Mouse (Mus musculus) gastrocnemius, postnatal 10 days (tissue): ENCODE measurements at regions not wholly inside any gene's neighbourhood (a gene's known extent, or its start where the extent isn't known, plus 50 kb on each side); places are given as distances from the start of the nearest gene placed in this dataset.

Source experiments
- DNase-seq: peaks from one replicate; pipeline ENCODE4 v3.0.0; 2021; ENCODE audit warnings: mixed read lengths

DNA sequence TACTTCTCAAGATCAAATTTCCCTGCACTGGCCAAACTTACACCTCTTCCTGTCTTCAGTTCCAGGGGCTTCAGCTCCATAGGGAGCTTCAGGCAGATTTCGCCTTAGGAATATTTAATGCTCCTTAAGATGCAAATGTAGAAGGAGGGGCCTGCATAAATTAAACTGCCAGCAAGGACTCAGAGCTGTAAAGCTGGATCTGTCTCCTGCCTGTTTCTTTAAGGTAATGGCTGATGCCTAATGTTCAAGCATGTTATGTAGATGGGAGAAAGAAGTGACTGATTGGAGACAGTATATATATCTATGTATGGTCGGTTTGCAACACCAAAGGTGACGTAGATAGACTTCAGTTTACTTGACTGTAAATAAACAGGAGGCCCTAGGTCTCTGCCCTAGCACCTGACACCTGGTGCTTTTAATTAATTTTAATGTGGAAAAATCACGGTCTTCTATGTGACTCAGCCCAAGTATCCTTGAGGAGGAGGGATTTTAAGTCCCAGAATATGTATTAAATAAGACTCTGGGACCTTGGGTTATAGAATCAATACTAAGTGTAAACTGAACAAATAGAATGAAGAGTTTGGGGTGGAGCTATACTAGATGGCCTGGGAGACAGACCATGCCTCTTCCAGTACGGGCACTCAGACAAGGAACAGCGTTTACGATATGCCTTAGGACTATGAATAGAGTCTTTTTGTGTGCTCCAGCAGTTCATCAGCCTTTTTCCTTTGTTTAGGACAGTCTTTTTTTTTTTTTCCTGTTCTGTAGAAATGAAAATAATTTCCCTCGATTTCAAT is 651.7 kb upstream of the Lmcd1 start:
- DNase-seq = no peak

DNA sequence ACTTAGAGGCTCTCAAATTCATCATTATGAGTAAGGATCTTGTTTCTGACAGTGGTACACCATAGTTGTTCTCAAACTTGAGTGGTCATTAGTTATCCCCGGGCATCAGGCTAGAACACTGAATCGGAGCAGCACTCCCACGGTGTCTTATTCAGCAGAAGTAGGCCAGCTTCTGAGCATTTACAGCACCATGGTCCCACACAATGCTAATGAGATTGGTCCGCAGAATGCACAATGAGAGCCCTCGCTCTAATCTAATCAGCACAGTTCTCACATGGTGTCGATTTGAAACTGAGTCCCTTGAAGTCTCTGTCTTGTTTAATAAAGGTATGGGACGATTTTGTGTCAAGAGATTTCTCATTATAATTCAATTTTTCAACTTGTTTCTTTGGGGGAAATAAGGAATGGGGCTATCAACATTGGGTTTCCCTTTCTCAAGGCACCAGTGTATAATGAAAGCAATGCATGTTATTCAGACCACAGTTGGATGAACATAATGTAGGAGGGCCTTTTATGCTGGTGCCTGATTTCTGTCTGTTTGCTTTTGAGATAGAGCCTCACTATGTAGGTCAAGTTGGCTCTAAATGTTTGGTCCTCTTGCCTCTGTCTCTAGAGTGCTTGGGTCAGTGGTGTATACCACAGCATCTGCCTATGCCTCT is 650.9 kb upstream of the Lmcd1 start:
- no peak for DNase-seq

DNA sequence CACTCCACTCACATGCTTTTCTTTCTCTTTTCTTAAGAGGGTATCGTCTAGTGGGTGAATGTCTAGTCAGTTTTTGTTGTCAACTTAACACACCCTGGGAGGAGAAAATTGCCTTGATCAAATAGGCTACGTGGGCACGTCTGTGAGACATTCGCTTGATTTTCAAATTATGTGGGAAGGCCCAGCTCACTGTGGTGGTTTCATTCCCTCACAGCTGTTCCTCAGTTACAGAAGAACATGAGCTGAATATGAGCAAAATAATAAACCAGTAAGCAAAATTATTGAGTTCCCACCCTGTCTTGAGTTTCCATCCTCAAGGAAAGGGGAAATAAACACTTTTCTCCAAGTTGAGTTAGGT is 650.4 kb upstream of the Lmcd1 start:
- no peak for DNase-seq

DNA sequence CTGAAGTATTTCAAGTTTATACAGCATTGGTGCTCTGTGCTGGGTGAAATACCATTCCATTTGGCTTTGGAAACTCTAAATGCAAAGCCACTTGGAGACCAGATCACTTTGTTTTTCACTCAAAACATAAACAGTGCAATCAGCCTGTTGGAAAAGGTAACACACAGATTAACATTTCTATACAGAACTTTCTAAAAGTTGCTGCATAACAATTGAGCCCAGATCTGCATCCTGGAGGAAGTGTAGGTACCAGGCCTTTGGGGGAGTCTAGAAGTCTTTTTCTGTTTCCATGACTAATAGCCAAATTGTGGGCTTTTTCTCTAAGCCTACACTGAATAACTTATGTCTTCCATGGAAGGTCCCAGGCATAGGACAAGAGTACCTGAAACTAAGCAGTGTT is 648.1 kb upstream of the Lmcd1 start:
- no peak for DNase-seq

DNA sequence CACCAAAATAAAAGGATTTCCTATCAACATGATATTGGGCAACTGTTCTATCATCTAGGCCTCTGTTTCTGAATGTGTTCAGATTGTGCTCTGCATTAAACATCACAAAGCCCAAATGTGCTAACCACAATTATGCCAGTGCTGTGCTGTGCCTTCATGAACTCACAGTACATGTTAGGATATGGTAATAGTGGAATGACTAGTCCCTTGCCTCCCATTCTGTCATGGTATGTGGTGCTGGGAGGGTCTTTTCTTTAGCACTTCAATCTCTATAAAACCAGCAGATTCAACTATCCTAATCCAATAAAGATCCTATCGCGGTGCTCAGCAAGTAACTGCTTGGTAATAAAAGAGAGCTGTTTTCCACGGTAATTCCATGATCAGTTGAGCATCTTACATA is 620.8 kb upstream of the Lmcd1 start:
- DNase-seq = no peak

DNA sequence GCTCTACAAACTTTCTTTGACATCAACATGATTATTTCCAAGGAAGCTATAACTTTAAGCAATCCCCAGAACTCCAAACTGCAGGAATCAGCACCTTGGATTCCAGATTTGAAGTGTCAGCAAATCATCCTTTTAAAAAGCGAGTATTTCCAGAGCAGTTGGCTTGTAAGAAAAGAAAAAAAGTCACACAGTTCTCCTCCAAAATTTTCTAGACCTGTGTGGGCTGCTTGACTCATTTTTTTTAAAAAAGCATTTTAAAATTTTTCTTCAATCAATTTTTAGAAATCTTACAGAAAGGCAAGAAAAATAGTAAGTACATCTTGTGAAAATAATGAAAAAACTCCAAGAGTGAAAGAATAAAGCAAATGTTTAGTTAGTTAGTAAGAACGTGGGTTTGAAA is 613.6 kb upstream of the Lmcd1 start:
- no peak for DNase-seq

DNA sequence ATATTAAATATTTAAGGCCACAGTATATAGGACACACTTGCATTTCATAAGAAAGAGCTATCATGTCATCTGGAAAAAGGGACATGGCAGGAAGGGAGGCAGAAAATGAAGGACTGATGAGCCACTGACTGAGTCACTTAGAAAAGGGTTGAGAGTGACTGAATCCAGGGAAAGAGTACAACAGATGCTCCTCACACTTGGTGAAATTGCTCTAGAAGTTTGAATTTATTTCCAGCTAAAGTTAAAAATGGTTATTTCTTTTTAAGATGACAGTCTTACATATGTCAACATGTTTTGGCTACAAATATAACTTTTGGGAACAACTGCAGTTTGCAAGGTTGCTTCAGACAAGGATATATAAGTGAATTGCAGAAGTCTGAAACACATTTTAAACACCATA is 609.0 kb upstream of the Lmcd1 start:
- no peak for DNase-seq

DNA sequence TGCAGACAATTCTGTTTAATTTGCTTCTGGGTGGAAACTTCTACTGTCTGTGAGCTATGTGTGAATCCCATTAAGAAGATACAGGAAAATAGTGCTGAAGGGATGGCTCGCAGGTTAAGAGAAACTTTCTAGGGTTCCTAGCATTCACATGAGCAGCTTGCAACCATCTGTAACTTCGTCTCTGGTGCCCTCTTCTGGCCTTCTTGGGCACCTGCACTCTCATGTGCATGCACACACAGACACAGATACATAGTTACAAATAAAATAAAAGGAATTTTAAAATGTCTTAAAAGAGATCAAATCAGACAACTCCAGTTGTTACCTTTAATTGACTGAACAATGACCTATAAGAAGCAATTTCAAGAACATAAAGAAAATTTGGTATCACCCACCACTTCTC is 588.6 kb upstream of the Lmcd1 start:
- DNase-seq = no peak

DNA sequence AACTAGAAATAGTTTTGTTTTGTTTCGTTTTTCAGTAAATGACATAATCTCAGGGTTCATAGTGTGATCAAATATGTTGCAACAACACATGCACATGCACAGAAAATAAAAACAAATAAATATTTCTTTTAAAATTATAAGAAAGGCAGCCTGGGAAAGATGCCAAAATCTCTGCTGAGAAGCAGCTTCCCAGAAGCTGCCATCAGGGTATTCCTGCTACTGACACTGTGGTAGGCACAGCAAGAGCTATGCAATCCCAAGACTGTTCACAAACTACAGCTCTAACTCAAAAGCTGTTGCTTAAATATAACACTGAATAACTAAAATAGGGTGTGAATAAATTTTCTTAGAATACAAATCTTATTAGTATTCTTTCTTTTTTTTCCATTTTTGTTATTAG is 570.7 kb upstream of the Lmcd1 start:
- DNase-seq = no peak

DNA sequence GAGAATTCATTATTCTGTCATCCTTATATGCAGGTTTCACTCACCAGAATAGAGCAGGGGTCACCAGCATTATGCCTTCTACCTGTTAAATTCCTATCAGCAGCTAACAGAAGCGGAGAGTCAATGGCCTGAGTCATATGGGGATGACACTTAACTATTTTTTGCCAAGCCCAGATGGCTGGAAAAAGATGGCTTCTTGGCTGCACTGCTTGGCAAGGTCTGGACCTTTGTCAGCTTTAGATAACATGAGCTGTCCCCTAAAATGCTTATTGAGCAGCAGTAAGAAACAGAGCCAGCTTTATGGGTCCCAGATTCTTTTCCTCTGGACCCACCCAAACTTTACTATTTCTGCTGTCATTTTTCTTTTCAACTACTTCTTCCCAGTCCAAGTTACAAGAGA is 565.3 kb upstream of the Lmcd1 start:
- DNase-seq = no peak

DNA sequence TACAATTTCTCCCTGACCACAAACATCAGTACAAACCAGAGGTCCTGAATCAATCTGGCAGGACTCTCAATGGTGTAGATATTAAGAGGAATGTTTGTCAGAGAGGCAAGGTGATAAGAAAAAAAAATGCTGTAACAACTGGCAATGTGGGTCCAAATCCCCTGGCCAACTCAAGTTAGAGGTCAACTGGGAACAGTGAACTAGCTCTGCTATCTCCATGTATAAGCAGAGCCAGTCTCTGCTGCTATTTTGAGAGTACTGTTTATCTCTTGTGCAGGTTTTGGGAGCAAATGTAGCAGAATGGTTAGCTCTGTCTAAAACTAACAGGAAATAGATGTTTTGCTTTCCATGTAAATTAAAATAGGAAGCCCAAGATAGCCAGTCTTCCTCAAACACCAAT is 547.6 kb upstream of the Lmcd1 start:
- no peak for DNase-seq

DNA sequence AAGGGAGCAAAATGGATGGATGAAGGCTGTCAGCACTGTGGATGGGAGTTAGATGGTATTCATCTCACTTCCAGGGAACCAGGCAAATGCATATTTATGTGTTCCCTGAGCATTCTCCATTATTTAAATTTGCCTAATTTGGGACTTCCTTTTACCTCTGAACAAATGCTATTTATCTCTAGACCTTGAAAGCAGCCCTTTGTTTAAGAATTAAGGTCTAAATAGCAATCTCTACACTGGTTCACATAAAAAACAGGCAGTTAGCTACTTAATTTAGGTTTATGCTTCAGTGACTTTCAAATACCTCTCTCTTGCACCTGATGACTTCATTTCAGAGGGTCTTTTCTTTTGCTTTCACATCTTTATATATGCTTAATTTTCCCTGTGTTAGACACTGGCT is 543.2 kb upstream of the Lmcd1 start:
- DNase-seq = no peak

DNA sequence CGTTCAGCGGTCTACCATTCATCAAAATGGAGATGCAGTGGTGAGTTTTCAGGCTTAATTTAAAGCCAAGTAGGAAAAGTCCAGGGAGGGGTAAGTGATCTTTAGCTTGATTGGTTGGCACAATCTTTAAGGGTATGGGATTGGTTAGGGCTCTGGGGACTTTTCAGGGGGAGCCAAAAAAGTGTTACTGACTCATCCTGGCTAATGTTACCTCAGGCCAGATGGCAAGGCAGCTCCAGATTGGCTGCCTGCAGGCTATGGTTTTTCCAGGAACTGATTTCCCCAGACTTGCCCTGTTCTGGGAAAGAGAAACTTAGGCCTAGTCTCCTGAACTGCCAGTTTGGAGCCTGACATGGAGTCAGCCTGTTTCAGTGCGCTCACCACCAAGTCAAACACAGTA is 539.6 kb upstream of the Lmcd1 start:
- no peak for DNase-seq

DNA sequence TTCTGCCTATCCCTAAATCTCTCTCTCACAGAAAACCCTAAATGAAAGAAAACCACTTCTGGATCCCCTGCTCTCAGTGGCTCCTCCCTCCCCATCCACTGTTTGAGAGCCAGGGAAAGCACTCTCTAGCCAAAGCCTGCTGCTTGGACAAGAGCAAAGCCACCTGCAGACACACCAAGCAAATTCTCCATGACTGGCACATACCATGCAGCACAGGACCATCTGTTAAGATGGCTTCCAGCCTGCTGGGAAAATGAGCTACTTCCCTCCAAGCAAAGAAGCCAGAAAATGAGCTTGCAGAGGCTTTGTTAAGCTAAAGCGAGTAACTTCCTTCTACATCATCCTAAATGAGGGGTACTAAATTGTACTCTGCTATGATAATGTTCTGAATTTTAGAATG is 534.6 kb upstream of the Lmcd1 start:
- DNase-seq = no peak

DNA sequence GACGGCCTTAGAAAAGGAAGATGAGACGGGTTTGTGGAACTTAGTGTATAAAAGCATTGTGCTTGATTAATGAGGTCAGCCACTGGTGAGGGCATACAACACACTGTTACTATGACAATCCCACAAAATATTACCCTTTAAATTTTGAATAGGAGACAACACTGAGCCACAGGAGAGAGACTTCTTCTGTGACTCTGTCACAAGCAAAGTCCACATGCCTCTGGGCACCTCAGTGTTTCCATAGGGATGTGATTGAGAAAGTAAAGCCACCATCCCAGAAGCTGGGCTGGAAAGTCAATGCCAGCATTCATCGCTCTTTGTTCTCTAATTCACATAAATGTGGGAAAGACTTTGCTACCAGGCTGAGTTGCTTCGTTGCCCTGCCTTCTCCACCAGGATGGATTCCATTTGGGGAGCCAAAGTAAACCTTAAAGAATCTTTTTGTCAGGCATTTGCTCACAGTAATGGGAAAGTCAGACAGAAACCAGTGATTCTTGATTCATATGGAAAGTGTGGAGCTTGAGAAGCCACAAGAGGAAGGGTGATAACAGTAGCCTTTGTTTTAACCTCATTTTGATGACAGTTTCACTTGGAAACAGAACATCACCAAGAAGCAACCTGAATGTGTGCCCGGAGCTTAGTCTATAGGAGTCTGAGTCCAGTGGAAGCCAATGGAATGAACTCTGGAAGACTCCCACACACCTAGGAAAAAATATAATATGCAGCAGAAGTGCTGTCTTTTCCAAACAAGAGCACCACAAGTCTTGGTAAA is 491.7 kb upstream of the Lmcd1 start:
- DNase-seq = no peak

DNA sequence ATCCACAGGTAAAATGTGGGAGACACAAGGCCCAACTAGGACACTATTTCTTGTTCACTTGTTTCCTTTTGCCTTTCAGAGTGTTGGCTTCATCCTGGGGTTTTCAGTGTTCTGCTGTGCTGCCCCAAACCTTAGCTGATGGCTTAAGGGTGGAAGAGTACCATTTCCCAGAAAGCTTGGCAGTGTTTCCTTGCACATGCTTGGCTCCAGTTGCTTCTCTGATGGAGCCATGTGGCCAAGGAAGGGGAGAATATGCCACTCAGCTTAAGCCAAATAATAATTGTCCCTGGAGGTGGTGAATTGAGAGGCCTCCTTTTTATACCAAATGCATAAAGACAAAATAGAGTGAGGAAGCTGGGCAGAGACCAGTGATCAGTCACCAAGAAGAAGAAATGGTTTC is 464.9 kb upstream of the Lmcd1 start:
- no peak for DNase-seq

DNA sequence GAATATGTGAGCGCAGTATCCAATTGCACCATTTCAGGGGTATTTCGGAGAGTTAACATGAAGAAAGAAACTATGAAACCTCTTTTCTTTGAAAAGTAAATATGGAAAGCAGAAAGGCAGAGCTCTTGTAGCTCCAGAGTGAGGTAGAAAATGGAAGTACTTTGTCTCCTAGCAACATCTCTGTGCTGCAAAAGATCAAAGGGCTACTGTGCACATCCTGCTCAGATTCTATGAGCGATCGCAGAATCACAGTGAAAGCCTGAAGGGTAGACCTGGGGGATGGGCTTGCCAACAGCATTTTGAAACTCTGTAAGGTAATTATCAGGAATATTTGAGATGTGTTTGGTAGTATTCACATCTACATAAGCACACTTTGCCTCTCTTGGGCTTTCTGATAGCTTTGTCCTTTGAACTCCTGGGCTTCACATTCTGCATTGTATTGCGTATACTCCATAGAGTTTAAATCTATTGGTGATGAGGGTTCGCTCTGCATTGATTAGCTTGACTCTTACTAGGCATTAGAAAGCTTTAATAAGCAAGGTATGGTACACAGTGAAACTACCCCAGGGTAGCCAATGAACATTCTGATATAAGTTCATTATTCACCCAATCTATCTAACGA is 459.5 kb upstream of the Lmcd1 start:
- no peak for DNase-seq

DNA sequence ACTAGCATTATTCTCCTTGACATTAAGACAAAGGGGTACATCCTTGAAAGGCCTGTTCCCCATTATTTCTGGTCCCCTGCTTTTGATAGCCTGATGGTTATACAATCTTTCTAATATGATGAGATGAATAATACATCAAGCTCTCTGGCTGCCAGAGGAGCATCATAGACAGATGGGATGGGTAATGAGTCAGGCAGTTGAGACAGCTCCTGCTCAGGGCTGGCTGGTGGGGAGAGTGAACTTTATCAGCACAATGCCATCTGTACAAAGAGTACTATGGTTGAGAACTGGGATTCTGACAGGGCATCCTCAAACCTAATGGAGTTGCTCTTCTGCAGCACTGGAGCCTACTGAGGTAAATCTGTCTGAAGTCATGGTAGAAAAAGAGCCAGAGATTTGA is 458.4 kb upstream of the Lmcd1 start:
- DNase-seq = no peak

DNA sequence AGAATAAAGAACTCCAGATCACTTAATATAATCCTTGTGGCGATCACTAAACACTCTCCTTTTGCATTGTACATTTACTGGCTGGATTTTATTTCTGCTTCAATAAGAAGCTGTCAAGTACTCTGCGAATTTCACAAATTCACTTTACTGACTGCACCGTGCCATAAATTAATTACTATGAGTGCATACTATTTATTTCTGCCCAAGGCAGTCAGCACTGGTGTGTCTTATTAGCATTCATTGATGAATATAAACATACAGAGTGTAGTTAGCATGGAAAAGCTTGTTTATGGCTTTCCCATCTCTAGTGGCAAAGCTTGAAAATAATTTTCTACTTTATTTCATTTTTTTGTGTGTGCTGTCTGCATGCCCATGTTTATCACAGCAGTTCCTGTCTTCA is 453.3 kb upstream of the Lmcd1 start:
- no peak for DNase-seq

DNA sequence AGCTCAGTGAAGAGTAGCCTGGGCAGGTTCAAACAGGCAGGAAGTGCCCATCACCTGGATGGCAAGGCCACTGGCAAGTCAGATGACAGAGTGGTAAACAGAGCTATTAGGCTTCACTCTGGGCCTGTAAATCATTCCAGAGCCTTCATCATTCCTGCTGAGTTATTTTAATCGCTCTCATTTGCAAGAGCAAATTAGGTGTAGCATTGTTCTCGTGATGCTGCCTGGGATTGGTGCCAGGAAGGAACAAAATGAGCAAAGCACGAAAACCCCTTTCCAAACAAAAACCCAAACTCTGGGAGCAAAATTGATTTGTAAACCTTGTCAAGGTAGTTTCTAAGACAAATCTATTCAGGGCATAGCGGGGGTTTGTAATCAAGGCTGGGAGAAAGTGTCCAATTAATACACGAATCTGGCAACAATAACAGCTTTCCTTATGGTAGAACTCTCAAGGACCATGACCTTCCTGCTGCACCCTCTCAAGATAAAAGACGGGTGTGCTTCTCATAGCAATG is 429.2 kb upstream of the Lmcd1 start:
- DNase-seq = no peak

DNA sequence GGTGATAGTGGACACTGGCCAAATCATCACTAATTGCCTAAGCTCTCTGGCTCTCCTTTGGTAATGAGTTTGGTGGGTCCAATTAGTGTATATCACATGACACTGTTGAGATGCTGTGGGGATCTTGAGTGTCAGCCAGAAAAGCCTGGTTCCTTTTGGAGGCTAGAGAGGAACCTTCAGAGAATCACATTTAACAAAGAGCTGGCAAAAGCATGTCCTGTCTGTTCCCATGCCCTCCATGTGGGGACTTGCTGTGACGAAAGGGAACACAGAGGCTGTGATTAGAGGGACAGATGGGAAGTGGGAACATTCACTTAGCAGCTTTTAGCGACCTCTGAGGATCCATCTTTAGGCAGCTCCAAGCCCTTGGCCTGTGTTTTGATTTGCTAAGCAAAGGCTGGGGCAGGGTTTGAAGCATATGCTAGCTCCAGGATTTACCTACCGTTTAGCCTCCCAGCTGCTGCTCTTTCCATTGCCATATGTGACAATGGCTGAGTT is 407.4 kb upstream of the Lmcd1 start:
- DNase-seq = no peak

DNA sequence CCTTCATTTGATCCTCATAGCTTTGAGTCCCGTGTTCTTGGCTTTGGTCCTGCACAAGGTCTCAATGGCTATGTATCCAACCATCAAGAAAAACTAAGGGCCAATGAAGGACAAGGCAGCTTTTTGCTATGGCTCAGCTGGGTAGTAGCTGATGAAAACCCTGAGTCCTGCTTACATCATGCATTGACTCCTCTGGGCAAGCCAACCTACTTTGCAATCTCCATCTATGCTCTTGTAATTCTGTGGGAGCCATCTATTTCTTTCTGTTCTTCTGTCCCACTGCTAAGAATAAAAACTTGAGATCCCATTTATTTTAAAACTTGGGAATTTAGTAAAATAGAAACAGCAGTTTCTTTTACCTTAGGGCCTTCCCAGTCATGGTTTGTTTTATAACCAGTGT is 391.0 kb upstream of the Lmcd1 start:
- DNase-seq = no peak

DNA sequence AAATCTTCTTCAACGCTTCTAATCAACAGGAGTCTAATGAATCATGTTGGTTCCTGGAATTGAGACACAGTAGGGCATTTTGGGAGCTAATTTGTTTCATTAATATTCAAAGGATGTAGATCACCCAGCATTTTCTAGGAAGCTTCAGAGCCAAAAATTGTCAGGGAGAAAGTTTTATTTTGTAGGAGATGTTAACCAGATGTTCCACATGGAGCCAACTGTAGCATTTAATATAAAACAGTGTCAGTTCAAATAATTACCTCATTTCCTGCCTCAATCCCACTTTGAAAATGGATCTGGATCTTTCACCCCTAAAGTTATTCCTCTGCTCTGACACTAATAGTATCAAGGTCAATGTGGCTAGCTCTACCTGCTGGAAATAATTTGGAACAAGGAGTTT is 389.6 kb upstream of the Lmcd1 start:
- DNase-seq = no peak
